Mouse (Mus musculus): ENCODE measurements at regions not wholly inside any gene's neighbourhood (a gene's known extent, or its start where the extent isn't known, plus 50 kb on each side); places are given as distances from the start of the nearest gene placed in this dataset.
"Not testable (repeated sequence)": the region's sequence is repeated elsewhere in the genome, so short reads cannot be mapped to it uniquely, and the experiment has no call there.

DNA sequence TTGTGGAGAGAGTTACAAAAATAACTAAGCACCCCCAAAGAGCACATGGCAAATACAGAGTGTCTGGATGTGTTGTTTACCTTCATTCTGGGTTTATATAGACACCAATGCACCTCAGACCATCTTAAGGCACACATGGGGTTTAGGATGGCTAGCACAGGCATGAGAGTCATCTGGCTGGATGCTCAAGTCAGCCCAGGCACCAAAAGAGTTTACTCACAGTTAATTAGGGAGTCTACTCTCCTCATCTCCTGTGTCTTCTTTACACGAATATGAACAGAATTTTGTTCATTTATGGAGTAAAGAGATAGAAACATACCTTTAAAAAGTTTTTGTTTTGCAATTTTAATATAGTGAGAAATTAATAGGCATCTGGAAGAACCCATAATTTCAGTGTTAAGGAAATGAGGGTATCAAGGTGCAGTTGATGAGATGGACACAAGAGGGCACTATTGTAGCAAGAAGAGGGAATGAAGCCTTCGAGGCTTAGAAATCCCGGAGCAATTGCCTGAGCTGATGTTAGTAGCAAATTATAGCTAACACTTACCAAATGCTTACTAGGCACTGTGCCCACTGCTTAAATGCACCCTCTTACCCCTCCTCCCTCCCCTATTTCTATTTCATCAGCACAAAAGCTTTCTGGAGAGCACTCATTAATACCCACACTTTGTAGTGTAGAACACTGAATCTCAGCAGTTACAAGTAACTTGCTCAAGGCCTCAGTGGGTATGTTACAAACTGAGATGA, 174.6 kb downstream of the Eepd1 start:
- in situ Hi-C loops (cut with MboI; ENCODE audit: low sequenced_read_pairs): no loop called here

- in situ Hi-C loops (cut with MboI; ENCODE audit: low sequenced_read_pairs): no loop called here
These were observed 175.2 kb downstream of the Eepd1 start for GRCm38 (mm10) chr9:25656534-25656933.

DNA sequence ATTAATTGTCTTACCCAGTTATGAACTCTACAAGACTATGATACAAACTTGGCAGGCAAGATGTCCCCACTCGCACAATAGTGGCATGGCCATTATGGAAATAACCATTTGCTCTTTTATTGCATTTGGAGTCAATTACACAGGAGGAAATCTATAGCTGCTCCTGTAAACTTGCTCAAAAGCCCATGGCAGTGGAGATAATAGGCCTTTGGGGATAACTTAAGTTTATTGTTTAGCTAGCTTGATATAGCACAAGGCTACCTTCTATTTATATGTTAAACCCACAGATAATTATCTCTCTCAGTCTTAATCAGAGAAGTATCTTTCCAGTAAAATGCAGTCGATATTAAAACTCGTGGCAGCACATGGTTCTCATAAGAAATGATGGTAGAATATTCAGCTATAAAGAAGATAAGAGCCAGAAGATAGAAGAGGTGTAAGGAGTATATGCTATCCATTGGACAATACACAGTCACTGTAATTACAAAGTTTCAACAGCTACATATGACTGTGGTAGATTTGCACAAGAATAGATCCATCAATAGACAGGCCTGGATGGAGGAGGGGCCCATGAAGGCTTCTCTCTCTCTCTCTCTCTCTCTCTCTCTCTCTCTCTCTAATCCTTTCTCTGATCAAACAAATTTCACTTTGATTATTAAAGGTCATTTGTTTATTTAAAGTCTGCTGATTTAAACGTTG, 202.4 kb downstream of the Eepd1 start:
- in situ Hi-C loops (cut with MboI; ENCODE audit: low sequenced_read_pairs): no loop called here

GRCm38 (mm10) chr9:25693632-25694031, 212.3 kb downstream of the Eepd1 start:
- in situ Hi-C loops (cut with MboI; ENCODE audit: low sequenced_read_pairs): no loop called here

DNA sequence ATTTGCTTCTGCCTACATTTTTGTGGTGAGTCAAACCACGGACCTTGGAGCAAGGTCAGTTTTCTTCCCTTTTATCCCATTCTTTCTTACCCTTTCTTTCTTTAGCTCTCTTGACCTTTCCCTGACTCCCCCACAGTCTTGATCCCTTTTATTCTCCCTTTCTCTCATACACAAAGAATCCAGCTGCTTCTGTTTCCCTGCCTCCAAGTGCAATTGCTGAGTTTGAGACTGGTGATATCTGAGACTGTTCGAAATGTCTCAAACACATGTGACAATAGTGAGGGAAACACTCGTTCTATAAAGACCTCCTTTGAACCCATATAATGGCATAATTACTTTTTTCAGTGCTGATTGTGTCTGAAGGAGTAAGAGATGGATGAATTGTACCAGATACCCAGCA, 213.7 kb downstream of the Eepd1 start:
- in situ Hi-C loops (cut with MboI; ENCODE audit: low sequenced_read_pairs): no loop called here

DNA sequence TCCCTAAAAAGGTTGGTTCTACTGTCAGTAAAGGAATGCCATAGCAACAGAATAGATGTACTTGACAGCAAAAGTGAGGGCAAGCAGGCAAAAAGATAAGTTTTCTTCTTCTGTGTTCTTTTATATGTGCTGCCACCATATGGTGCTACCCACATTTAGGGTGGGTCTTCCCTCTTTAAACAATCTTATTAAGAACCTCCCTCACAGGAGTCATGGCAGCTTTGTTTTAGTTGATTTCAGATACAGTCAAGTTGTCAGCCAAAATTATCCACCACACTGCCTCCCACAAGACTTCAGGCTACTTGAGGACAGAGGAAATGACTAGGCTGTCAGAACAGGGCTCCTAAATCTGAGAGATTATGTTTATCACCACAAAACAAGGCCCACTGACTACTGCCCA, 232.3 kb downstream of the Eepd1 start:
- in situ Hi-C loops (cut with MboI; ENCODE audit: low sequenced_read_pairs): loop anchor here (25.0 kb wide), 1 partner anchor 1049 kb away; no protein-coding TSS in a partner anchor

DNA sequence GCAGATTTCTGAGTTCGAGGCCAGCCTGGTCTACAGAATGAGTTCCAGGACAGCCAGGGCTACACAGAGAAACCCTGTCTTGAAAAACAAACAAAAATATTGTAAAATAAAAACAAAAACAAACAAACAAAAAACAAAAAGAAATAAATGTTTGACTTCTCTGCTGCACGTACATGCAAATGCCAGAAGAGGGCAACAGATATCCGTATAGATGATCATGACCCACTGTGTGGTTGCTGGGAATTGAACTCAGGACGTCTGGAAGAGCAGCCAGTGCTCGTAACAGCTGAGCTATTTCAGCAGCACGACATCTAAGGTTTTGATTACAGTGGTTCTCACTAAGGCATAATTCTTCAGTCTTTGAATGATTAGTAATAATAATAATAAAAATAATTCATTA, 262.8 kb downstream of the Eepd1 start:
- in situ Hi-C loops (cut with MboI; ENCODE audit: low sequenced_read_pairs): no loop called here

DNA sequence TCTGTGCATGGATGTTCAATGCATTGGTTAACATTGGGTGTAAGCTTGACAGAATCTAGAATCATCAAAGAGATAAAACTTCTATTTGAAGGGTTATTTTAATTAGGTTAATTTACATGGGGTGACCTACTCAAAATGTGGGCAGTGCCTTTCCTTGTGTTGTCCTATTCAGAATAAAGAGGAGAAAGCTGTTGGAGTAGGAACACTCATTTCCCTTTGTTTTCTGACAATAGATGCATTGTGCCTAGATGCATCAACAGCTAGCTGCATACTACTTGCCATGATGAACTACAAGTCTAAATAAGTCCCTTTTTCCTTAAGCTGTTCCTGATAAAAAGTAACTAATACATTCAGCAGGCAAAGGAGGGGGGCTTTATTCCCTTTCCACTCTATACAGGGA, 269.8 kb downstream of the Eepd1 start:
- in situ Hi-C loops (cut with MboI; ENCODE audit: low sequenced_read_pairs): no loop called here

DNA sequence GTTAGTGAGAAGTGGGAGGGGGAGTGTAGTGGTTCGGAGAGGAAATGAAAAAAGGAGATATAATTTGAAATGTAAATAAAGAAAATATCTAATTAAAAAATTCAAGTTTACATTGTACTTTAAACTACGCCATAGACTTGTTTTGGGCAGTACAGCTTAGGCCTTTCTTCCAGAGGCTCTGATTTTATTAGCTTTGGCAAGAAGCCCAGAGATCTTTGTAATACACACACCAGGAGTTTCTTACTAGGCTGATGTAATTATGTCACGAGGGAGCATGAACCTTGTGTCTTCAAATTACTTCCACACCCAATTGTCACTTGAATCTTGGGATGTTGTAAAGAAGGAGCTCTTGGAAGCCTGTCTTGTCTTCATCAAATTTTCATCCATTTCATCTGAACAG, 292.6 kb downstream of the Eepd1 start:
- in situ Hi-C loops (cut with MboI; ENCODE audit: low sequenced_read_pairs): no loop called here

DNA sequence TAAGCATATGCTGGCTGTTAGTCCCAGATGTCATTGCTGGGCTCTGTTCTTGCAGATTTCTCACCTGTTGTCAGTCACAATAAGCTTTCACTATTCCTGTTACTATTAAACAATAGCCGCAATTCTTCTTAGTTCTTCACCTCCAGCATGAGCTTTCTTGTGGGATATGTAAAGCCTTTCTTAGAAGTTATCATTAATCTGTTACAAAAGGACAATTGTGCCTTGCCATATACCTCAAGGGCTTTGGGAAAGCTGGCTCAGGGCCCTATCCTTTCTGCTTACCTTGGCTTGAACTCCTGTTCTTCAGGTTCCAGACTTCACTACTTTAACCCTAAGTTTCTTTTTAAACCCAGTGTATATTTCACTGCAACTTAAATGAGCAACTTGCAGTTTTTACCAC, 301.3 kb downstream of the Eepd1 start:
- in situ Hi-C loops (cut with MboI; ENCODE audit: low sequenced_read_pairs): no loop called here

- in situ Hi-C loops (cut with MboI; ENCODE audit: low sequenced_read_pairs): no loop called here
These were observed 314.0 kb downstream of the Eepd1 start for GRCm38 (mm10) chr9:25795142-25795910.

DNA sequence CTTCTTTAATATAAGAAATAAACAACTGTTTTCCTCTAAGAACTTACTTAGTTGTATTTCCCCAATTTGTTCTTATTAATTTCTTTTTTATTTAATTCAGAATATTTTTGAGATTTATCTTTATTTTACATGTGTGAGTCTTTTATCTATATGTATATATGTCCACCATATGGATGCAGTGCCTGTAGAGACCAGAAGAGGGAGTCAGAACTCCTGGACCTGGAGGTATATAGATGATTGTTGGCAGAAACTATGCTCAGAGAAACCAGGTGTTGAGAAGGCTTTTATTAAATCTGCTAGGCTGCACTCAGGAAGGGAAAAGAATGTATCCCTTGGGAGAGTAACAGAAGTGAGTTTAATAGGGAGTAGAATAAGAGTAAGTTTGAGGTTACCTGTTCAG, 328.2 kb downstream of the Eepd1 start:
- in situ Hi-C loops (cut with MboI; ENCODE audit: low sequenced_read_pairs): no loop called here

- in situ Hi-C loops (cut with MboI; ENCODE audit: low sequenced_read_pairs): no loop called here
These were observed 351.9 kb downstream of the Eepd1 start for GRCm38 (mm10) chr9:25833295-25833694.

DNA sequence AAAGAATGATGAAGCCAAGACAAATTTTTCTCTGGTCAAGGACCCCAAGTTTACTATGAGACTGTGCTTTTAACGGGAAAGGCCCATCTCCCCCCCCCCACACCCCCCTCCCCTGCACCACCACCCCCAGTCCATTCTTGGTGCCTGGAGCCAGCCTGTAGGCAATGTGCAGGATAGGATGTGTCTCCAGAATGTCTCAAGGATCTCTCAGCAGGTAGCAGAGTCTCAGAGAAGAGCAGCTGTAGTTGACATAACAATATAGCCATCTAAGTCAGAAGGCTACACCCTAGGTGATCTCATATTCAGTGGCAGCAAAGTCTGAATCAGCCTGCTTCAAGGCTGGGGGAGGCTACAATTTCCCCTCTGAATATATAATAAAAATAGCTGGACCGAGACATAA, 368.6 kb downstream of the Eepd1 start:
- in situ Hi-C loops (cut with MboI; ENCODE audit: low sequenced_read_pairs): not testable (repeated sequence)

DNA sequence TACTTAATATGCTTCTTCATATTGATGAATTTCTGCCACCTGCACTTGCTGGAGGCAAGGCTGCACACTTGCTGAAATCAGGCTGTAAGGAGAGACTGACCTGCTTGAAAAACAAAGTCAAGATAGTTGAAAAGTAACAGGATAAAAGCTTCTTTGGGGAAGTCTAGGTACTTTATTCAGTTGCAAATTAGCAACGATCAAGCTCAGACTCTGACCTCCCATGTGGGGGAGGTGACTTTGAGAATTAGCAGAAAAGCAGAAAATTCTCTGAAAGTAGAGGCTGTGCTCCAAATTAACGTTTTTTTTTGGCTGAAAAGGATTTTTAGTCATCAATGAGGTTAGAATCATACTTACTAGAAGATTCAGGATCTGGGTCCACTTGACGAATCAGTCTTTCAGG, 369.3 kb downstream of the Eepd1 start:
- in situ Hi-C loops (cut with MboI; ENCODE audit: low sequenced_read_pairs): not testable (repeated sequence)

- in situ Hi-C loops (cut with MboI; ENCODE audit: low sequenced_read_pairs): no loop called here
These were observed 373.2 kb downstream of the Eepd1 start for GRCm38 (mm10) chr9:25854545-25854944.

DNA sequence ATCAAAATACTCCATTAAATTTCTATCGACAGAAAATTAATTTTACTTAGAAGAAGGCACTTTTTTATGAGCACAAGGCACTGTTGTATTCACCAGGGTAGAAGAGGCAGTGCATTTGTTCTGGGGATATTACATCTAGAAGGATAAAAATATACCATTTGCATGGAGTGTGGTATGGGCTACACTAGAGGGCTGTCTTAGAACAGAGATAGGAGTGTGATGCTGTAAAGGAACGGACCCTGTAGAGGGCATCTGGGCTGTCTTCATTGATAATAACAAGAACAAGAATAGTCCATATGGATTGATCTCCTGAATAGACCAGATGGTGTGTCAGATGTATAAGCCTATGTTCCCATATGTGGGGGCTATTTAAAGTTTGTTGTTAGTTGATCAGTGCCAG, 388.9 kb downstream of the Eepd1 start:
- in situ Hi-C loops (cut with MboI; ENCODE audit: low sequenced_read_pairs): no loop called here

- in situ Hi-C loops (cut with MboI; ENCODE audit: low sequenced_read_pairs): no loop called here
These were observed 415.1 kb downstream of the Eepd1 start for GRCm38 (mm10) chr9:25896333-25896905.

Measured in CH12F3 (cell line).